Mouse (Mus musculus) lung, adult 18-20 months (tissue): ENCODE measurements around the gene Adgrg7.

Source experiments
- DNase-seq, 2 experiments: peaks; one replicate each; pipeline ENCODE4 v3.0.0; 2022; ENCODE audit warnings: mixed read lengths in 2 of 2

Gene Adgrg7

GRCm38 (mm10) chr16:56795481-56796139 lies at the start of gene Adgrg7:
Gene Adgrg7 (minus strand): TSS chr16:56795855.
- DNase-seq = no peak

GRCm38 (mm10) chr16:56842988-56843387 lies 47.3 kb upstream of the Adgrg7 start:
- DNase-seq = no peak

- DNase-seq = no peak
These were observed 37.7 kb upstream of the Adgrg7 start for GRCm38 (mm10) chr16:56833312-56833711.

- no peak for DNase-seq
These were observed 36.3 kb upstream of the Adgrg7 start for GRCm38 (mm10) chr16:56831986-56832385.

GRCm38 (mm10) chr16:56801370-56802109 lies 5.9 kb upstream of the Adgrg7 start:
- no peak for DNase-seq

GRCm38 (mm10) chr16:56800946-56801345 lies 5.3 kb upstream of the Adgrg7 start:
- DNase-seq = no peak

GRCm38 (mm10) chr16:56800469-56800868 lies 4.8 kb upstream of the Adgrg7 start:
- no peak for DNase-seq

- no peak for DNase-seq
These were observed 3.9 kb upstream of the Adgrg7 start for GRCm38 (mm10) chr16:56799541-56800029.

GRCm38 (mm10) chr16:56798873-56799272 lies 3.2 kb upstream of the Adgrg7 start:
- no peak for DNase-seq

- DNase-seq = no peak
These were observed 1.1 kb downstream of the Adgrg7 start for GRCm38 (mm10) chr16:56794383-56795144.

- no peak for DNase-seq
These were observed 1.9 kb downstream of the Adgrg7 start for GRCm38 (mm10) chr16:56793778-56794177.

GRCm38 (mm10) chr16:56785943-56786342 lies 9.7 kb downstream of the Adgrg7 start:
- DNase-seq = no peak

- peak in 1 of 2 experiments; percentile 32 for DNase-seq
These were observed 24.2 kb downstream of the Adgrg7 start for GRCm38 (mm10) chr16:56771163-56772105.

GRCm38 (mm10) chr16:56729060-56729459 lies 66.6 kb downstream of the Adgrg7 start:
- DNase-seq = no peak

- no peak for DNase-seq
These were observed 70.7 kb downstream of the Adgrg7 start for GRCm38 (mm10) chr16:56724927-56725326.

- no peak for DNase-seq
These were observed 73.3 kb downstream of the Adgrg7 start for GRCm38 (mm10) chr16:56722357-56722756.

GRCm38 (mm10) chr16:56719031-56719430 lies 76.6 kb downstream of the Adgrg7 start:
- DNase-seq = no peak

GRCm38 (mm10) chr16:56717224-56718200 lies 78.1 kb downstream of the Adgrg7 start, which contains the start of gene Tfg:
Gene Tfg (minus strand): TSS chr16:56717450.
- DNase-seq = peak; percentile 99 to 100

GRCm38 (mm10) chr16:56716557-56717179 lies 79.0 kb downstream of the Adgrg7 start:
- peak in 1 of 2 experiments; percentile 24 for DNase-seq

- DNase-seq = no peak
These were observed 80.0 kb downstream of the Adgrg7 start for GRCm38 (mm10) chr16:56715608-56716007.
